Mouse (Mus musculus): Measurements from ENCODE around the gene Rabgap1. TPM values are rescaled to one million over a fixed set of nuclear protein-coding genes. Genes with fewer than 3 reads are reported as not detected.

Rabgap1 gene
- total and polyA plus RNA-seq, 3 experiments: 10.5 to 49.8 (median 12.9) TPM

DNA sequence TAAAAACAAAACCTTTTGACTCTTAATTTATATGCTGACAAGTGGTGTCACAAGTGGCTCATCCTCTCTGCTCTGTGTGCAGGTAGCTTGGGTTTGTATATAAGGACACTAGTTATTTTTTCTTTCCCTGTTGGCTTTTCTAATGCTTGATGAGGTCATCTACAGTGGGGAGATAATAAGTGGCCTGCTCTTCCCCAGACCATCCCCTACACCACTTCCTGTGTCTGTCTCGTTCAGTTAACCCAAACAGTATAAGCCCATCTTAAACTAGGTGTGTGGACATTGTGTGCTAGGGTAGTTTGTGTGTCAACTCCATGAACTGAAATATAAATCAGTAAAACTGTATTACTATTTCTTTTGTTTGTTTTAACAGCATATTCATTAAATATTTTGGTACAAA is 123.0 kb downstream of the Rabgap1 start:
- no peak overlapping the region for H3K9ac ChIP-seq (ENCODE audit: control insufficient read depth, low read depth, low read length, poor library complexity, severe bottlenecking)
- peaks cover 3 to 6% of the 10 kb centered on the region in 2 experiments for H3K4me1 ChIP-seq (ENCODE audit: control insufficient read depth in 1 of 2, insufficient read depth in 2 of 2, low read length in 2 of 2)
- DNase-seq (ENCODE audit: low read depth, low spot score): no peak
- TF ChIP-seq MAFK (IDR thresholded peaks at IDR 0.05; ENCODE audit: borderline replicate concordance, low read depth, low read length) (no peak), TAL1 (IDR thresholded peaks at IDR 0.05; ENCODE audit: low read length) (no peak), ZMIZ1 (IDR thresholded peaks at IDR 0.05; ENCODE audit: low read depth, low read length) (no peak), UBTF (IDR thresholded peaks at IDR 0.05; ENCODE audit: borderline replicate concordance, insufficient read depth, low read depth, low read length) (no peak), TCF12 (IDR thresholded peaks at IDR 0.05; ENCODE audit: low read depth, low read length) (no peak), ETS1 (IDR thresholded peaks at IDR 0.05; ENCODE audit: low read depth, low read length) (no peak), NELFE (IDR thresholded peaks at IDR 0.05; ENCODE audit: low read depth, low read length) (no peak), EP300 (IDR thresholded peaks at IDR 0.05; ENCODE audit: low read depth in 1 of 2, low read length in 2 of 2) (no peak), JUND (IDR thresholded peaks at IDR 0.05; ENCODE audit: low read depth, low read length) (no peak), MYC (IDR thresholded peaks at IDR 0.05; ENCODE audit: low read depth, low read length) (no peak), CHD2 (IDR thresholded peaks at IDR 0.05; ENCODE audit: low read length) (no peak), ELF1 (IDR thresholded peaks at IDR 0.05; ENCODE audit: low read depth, low read length) (no peak), NRF1 (IDR thresholded peaks at IDR 0.05; ENCODE audit: insufficient read depth, low read depth, low read length, poor library complexity, severe bottlenecking) (no peak), POLR2AphosphoS5 (IDR thresholded peaks at IDR 0.05; ENCODE audit: borderline replicate concordance, low read depth, low read length) (no peak), POLR2AphosphoS2 (IDR thresholded peaks at IDR 0.05; ENCODE audit: low read length) (no peak), MAZ (IDR thresholded peaks at IDR 0.05; ENCODE audit: low read depth, low read length) (no peak)
- H3K27ac ChIP-seq (ENCODE audit: control insufficient read depth, low read depth, low read length): no peak overlapping the region; the same call in 1 of the 2 replicates
- peaks cover 5 to 11% of the 10 kb centered on the region in 2 experiments for H3K36me3 ChIP-seq (ENCODE audit: control insufficient read depth in 1 of 2, insufficient read depth in 2 of 2, low read length in 2 of 2)
- no peaks in the 10 kb centered on the region for H3K79me2 ChIP-seq (ENCODE audit: control insufficient read depth, insufficient read depth, low read length, poor library complexity)
- H3K9me3 ChIP-seq (replicated peaks; ENCODE audit: insufficient read depth, low read length): no peaks in the 10 kb centered on the region
- no peaks in the 10 kb centered on the region for H3K27me3 ChIP-seq (ENCODE audit: control insufficient read depth in 1 of 2, insufficient read depth in 2 of 2, low read length in 2 of 2)
- H3K4me3 ChIP-seq (ENCODE audit: control insufficient read depth in 1 of 2, insufficient read depth in 1 of 2, low read depth in 2 of 2, low read length in 2 of 2): no peak overlapping the region

DNA sequence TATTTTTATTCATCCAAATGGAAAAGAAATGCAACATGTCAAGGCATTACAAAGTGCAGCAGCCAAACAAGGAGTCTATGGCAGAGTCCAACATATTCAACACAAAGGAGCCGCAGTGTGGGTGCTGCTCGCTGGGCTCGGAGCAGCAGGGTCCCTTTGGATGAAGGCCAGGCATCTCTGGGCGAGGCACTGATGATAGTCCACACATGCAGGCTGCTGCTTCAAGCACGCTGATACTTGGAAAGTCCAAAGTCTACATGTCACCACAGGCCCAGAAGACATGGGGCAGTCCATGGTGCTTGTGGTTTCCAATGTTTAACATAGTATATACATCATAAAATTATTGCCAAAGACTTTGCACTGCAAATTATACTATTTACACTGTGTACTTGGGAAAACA is 126.8 kb downstream of the Rabgap1 start:
- H3K27ac ChIP-seq (ENCODE audit: control insufficient read depth, low read depth, low read length): no peak overlapping the region
- DNase-seq (ENCODE audit: low read depth, low spot score): no peak
- no peak overlapping the region for H3K9ac ChIP-seq (ENCODE audit: control insufficient read depth, low read depth, low read length, poor library complexity, severe bottlenecking)
- H3K9me3 ChIP-seq (replicated peaks; ENCODE audit: insufficient read depth, low read length): no peaks in the 10 kb centered on the region
- no peak overlapping the region for H3K4me3 ChIP-seq (ENCODE audit: control insufficient read depth in 1 of 2, insufficient read depth in 1 of 2, low read depth in 2 of 2, low read length in 2 of 2)
- H3K79me2 ChIP-seq (ENCODE audit: control insufficient read depth, insufficient read depth, low read length, poor library complexity): no peaks in the 10 kb centered on the region
- TF ChIP-seq NELFE (IDR thresholded peaks at IDR 0.05; ENCODE audit: low read depth, low read length): no peak
- no peak for TF ChIP-seq BHLHE40 (IDR thresholded peaks at IDR 0.05; ENCODE audit: borderline replicate concordance, low read depth, low read length)
- no peak for TF ChIP-seq MYC (IDR thresholded peaks at IDR 0.05; ENCODE audit: low read depth, low read length)
- no peaks in the 10 kb centered on the region for H3K27me3 ChIP-seq (ENCODE audit: control insufficient read depth in 1 of 2, insufficient read depth in 2 of 2, low read length in 2 of 2)
- H3K4me1 ChIP-seq (ENCODE audit: control insufficient read depth in 1 of 2, insufficient read depth in 2 of 2, low read length in 2 of 2): peaks cover 3 to 6% of the 10 kb centered on the region in 2 experiments
- H3K36me3 ChIP-seq (ENCODE audit: control insufficient read depth in 1 of 2, insufficient read depth in 2 of 2, low read length in 2 of 2): peaks cover 0 to 11% of the 10 kb centered on the region in 2 experiments; a peak in 3 of 4 replicates

All from MEL (cell line).